Mouse (Mus musculus) brain, adult 2 months (tissue): Measurements from ENCODE around the gene Nup210.
"Not testable (repeated sequence)": the region's sequence is repeated elsewhere in the genome, so short reads cannot be mapped to it uniquely, and the experiment has no call there.

Experiments
- DNase-seq: peaks from one replicate; pipeline ENCODE4 v3.0.0; 2011; ENCODE audit warnings: low read depth, low spot score

Gene Nup210

DNA sequence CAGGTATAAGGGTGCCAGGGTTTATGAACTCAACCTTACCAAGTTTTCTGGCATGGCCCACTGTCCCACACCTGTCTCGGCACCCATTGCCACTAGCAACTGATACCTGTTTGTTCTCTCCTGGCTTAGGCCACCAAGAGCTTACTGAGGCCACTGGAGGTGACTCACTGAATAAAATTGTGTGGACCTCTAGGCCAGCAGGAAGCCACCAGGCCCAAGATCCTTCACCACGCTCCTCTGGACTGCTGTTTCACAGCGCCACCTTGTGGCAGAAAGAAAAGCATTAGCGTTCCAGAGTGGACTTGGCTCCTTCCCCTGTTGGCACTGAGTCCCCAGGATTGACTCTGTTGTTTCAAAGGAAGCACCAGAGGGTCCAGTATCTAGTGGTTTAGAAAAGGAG is 23.2 kb upstream of the Nup210 start:
- peak; percentile 91 for DNase-seq

DNA sequence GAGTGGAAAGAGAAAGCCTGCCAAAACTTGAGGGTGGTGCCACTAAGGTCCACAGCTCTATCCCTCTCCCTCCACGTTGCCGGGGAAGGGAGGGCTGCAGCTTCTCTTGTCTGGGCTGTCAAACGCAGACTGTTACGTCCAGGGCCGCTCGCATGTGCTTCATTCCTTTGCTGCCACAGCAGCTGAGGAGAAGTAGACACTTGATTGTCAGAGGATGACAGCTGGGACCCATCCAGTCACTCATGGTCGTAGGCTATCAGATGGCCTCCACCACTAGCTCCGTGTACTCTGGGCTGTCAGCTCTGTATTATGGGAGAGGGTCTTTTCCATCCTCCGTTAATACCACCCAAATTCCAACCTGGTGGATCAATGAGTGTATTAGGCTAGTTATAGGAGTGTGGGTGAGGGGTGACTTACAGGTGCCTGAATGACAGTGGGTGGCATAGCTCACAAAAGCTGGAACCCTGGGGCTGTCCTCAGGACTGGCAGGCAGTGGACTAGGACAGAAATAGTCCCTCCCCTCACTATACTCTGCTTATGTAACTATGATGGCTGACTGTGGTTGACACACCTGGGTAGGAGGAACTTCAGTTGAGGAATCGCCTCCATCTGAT is 20.8 kb upstream of the Nup210 start:
- DNase-seq: no peak

DNA sequence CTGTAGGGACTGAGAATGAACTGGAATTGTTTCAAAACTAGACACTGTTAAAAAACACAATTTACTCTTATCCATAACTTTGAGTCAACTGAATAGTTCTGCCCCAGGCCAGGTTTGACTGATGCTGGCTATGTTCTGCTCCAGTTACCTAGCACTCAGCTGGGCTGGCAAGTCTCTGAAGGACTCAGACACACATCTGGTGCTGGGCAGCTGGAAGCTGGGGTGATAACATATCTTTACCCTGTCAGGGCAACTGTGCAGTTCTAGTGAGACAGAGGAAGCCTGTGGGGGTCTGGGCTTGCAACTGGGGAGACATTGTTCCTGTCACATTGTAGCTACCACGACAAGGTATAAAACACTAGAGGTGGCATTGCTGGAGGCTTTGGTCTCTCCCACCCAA is 14.2 kb upstream of the Nup210 start:
- no peak for DNase-seq

DNA sequence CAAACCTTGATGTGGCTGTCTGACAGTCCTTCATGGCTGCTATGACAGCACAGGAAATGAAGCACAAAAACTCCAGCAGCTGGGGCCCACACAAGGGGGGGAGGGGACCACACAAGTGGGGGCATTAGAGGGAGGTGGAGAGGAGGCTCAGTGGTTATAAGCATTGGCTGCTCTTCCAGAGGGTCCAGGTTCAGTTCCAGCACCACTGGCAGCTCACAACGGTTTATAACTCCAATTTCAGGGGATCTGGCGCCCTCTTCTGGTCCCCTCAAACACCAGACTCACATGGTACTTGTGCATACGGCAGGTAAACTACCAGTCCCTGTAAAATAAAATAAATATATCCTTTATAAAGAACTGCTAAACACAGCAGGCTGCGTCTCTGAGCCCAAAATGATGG is 12.4 kb upstream of the Nup210 start:
- no peak for DNase-seq

DNA sequence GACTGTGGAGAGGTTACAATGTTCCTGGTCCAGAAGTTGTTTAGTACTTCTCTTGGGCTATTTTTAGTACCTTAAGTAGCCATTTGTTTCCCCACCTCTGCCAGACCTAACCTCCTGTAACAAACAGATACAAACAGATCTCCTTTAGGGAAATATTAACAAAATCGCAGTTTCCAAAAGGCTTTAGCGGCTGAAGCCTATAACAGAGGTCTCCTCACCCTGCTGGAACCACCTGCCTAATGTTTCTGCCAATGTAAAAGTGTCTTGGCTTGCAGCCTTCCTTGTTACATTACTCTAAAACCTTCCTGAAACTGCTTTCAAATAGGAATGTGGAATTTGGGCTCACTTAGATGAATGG is 8.6 kb upstream of the Nup210 start:
- no peak for DNase-seq

DNA sequence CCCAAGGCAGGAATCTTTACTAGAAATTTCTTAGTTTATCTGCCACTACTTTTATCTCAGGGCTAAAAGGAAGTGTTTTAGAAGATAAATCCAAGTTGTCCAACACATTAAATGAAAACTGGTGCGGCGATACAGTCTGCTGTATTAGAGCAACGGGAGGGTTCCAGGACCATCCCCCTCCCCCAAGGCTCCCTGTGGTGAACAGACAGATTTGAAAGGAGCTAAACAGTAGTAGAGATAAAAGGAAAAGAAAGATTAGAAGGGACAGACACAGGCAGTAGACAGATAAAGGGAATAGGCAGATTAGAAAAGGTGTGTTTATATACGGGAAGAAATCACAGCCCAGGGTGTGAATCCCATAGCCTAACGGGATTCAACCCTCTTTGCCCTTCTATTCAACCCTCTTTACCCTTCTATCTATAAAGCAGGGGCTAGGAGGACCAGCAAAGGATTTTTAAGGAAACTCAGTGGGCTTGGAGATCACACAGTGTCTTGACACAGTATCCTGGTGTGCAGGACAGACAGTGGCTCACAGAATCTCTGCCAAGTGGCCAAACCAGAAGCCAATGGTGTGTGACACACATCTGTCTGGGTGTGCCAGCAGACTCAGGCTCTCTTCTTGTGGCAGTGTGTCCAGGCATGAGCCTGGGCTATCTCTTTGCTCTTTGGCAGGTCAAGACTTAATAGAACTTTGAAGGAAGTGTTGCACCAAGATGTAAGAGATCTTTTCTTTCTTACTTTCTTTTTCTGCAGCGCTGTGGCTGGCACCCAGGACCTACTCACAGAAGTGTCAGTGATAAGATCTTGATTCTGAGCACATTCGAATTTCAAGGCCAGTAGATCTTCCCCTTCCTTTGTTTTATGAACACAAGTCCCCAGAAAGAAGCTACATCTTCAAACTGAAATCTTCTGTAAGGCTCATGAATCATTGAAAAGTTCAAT is 7.9 kb upstream of the Nup210 start:
- DNase-seq: no peak

DNA sequence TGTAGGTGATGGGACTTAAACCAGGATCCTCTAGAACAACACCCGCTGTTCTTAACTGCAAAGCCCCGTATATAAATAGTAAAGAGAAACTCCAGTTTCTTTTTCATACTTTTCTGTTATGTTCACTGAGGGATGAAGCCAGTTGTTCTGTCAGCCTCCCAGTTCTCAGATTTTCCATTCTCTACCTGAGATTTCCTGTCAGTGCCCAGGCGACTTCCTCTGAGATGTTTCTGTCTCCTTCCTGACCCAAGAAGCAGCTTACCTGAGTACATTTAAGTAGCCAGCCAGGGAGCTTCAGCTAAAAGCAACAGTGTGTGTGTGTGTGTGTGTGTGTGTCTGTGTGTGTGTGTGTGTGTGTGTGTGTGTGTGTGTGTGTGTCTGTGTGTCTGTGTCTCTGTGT is 6.8 kb upstream of the Nup210 start:
- DNase-seq: no peak

DNA sequence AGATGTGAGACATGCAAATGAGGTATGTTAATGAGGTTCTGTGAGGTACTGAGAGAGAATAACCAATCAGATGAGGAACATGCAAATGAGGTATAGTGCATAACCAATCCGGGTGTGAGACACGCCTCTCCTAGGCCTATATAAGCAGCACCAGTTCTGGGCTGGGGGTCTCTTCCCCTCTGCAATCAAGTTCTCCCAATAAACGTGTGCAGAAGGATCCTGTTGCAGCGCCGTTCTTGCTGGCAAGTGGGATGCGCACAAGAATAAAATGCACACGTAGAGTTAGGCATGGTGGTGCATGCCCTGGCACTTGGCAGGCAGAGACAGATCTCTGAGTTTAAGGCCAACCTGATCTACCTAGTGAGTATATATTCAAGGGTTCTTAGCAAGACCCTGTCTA is 4.5 kb upstream of the Nup210 start:
- DNase-seq: not testable (repeated sequence)

DNA sequence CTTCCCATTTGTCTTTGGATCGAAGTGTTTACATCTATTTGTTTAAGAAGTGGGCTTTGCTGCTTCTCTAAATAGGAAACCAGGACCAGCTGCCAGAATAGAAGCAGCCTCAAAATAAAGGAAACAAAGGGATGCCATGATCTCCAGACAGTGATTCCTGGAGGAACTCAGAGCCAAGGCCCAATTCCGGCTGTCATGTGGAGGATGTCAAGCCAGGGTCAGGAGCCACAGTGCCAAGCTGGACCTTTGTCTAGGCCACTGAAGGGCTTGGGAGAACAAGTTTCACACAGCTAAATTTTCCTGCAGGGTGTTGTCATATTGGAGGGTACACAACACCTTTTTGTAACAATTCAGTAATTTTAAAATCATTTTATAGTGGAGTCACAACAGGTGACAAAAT is 3.6 kb upstream of the Nup210 start:
- DNase-seq: no peak

DNA sequence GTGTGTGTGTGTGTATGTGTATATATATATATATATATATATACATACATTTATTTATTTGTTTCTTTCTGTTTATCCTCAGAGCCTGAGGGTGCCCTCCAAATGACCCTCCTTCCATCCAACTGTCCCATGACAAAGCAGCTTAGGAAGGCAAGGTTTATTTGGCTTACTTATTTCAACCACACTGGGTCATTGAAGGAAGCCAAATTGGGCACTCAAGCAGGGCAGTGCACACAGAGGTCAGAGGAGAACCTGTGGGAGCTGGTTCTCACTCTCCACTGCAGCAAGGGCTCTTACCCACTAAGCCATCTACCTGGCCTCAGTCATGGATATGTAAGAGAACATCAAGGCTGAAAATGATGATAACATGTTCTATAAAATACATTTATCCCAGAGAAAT is 1.9 kb upstream of the Nup210 start:
- no peak for DNase-seq

DNA sequence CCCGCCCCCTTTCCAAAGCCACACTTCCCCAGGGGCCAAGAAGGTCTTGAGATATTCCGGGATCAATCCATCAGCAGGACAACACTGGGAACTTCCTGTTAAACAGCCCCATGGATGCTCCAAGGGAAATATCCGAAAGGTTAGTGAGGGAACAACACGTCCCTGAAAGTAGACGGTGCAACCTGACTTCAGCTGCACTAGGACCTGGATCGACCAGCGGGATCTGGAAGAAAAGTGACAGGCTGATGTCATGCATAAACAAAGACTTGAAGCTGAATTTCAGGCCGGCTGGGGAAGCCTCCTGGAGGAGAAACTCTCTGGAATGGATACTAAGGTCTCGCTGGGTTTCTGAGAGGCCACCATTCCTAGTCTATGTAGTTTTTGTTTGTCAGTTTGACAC is 520 bp upstream of the Nup210 start:
- DNase-seq: peak; percentile 69

DNA sequence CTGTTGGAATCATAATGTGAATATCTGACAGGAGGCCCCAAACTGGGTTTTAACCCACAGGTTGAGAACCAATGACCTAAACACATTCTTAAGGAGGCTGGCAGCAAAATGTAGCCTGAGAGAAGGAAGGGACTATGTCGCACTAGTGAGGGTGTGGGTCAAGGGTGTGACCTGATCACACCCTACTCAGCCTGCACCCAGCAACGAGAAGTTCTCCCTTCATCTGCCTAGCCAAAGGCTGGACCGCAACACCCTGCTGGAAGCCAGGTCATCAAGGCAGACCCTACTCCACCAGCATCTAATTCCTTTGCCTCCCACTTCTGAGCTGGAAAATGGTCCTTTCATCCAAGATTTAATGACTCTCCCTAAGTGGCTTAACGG is 776 bp downstream of the Nup210 start:
- no peak for DNase-seq

DNA sequence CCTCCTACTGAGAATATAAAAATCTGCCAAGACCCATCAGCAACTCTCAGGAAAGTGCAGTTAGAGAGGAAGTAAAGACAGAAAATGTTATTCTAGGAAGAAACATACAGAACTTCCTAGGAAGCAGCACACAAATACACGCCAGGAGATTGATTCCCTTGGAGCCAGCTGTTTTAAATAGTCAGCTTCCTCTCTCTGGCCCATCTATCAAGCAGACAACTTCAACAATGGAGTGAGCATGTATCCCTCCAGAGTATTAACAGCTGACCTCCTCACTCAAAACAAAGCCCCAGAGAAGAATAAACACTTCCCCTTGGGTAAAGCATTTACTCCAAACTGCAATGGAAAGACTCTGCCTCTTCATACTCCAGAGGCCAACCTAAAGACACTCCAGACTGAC is 1.5 kb downstream of the Nup210 start:
- no peak for DNase-seq

DNA sequence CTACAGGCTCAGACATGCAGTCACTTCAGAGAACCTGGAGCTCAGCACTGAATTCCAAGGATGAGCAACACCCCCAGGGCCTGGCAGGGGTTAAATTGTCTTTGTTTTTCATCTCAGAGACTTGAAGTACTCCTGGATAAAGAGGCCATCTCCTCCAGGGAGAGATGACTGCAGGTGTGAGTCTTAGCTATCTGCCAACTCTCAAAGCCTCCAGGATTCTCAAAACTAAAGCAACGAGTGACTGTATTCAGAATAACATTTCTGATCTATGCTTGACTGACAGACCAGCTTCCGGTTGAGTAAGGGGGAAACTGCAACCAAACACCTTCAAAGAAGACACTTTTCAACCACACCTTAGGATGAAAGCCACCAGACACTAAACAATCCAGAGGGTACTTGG is 1.9 kb downstream of the Nup210 start:
- no peak for DNase-seq

DNA sequence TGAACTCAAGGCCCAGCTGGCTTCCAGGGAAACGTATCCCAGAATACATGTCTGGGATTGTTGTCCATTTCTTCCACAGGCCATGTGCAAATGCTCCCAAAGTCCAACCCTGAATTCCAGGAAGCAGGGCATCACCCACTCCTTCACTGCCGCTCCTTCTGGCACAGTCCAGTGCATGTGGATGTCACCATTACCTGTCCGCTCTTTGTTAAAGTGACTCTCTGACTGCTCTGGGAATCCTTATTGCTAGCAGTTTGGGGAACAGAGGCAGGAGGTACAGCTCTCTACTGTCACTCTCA is 4.7 kb downstream of the Nup210 start:
- no peak for DNase-seq

DNA sequence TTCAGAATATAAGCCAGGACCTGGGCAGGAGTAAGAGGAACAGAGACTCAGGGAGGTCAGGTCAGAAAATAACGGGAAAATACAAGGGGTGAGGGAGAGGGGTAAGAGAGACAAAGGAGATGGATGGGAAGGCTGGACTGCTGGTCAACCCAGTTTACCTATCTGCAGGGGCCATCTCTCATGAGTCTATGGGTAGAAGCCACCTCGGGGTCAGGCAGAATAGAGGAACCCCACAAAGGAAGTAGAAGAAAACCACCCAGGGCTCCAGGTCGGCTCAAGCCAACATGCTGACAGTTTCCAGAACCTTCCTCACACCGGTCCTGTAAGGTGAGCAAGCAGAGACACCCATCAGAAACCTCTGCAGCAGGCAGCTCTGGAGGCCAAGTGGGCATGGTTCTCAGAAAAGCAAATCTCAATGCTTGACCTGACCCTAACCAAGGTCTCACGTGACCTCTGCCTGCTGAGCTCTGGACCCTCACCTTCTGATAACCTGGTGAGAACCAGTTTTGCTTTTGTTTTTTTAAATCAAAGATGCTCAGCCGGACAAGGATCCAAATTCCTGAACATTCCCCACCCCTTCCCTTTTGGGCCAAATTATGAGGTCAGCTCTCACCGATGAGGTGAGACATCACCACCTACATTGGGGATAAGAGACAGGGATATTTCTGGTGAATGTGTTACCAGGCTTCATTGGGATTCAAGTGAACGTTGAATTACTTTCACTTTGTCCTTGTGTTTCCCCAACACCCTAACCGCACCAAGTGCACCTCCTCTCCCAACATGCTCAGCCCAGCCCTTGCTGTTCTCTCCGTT is 5.3 kb downstream of the Nup210 start:
- DNase-seq: no peak

DNA sequence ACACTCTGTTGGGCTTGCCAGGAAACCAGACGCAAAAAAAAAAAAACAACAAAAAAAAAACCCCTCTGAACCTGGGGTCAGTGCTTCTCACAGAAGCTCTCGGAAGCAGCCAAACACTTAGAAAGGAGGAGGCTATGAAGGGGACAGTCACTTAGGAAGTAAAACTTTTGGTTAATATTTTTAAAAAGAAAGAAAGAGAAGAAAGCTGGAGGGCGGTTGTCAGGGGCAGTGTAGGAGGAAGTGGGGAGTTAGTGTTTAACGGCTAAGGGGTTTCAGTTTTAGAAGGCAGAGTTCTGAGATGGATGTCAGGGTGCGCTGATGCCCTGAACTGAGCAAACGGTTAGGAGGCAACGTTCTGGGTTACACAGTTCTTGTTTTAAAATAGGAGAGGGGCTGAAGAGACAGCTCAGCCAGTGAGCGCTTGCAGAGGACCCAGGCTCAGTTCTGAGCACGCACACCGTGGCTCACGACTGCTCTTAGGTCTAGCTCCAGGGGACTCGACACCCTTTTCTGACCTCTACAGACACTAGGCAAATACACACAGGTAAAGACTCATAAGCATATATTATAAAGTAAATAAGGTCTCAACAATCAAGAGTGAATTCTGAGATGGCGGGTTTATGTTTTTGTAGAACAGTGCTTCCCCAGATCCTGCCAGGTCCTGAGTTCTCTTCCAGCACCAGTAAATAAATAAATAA is 6.2 kb downstream of the Nup210 start:
- no peak for DNase-seq

DNA sequence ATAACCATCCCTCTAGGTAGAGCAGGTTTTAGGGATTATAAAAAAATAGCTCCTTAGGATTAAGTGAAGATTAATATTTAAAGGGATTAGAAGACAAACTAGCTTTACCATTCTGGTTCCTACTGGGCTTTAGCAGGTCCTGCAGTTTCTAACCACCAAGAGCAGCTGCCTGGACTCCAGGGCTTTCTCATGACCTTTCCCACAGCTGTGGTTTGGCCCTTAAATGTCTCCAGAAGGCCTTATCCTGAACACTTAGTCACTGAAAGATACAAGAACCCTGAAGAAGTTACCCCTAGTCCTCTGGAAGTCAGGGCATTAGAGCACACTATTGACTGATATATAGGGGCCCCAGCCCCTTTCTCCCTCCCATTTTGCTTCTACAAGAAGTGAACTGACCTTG is 7.1 kb downstream of the Nup210 start:
- no peak for DNase-seq

DNA sequence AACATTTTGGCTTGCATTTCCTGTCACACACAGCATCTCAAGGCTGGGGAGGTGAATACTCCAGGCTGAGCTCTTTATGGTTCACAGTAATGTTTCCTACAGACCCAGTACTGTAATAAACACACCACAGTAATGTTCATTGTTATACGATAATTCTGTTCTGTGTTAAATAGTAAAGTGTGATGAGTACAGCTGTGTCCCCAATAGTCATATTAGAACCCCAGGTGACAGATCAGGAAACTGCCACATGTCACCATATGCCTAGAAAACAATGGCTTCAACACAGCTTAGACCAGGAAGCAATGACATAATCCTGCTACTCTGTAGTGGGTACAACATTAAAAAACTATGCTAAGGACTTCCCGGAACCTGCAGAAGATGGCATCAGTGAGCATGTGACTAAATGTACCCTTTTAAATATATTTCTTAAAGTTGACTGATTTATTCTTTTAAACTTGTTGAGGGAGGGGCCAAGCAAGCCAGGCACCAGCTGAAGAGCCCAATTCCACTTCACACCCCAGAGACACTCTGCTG is 7.6 kb downstream of the Nup210 start:
- DNase-seq: no peak

DNA sequence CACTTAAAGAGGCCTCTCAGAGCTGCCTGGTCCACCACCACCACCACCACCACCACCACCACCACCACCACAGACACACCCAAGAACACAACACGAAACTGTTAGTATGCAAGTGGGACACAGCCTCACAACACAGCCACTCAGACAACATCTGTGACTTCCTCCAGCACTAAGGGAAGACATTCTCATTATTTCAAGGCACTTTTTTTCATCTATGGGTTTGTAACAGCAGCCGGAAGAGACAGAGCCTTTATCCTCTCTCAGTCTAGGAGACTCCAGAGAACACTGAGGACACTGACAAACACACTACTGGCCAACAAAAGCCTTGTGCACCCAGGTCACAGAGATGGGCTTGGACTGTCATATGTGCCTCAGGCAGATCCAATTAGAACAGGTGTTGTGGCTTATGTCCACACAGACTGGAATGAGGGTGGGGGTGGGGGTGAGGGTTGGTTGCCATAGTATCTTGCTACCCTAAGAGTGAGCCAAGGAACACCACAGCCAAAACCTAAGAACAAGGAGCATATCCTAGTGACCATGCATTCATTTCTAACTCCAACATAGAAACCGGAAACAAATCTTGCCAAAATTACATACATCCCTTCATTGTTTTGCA is 8.2 kb downstream of the Nup210 start:
- DNase-seq: peak; percentile 43

DNA sequence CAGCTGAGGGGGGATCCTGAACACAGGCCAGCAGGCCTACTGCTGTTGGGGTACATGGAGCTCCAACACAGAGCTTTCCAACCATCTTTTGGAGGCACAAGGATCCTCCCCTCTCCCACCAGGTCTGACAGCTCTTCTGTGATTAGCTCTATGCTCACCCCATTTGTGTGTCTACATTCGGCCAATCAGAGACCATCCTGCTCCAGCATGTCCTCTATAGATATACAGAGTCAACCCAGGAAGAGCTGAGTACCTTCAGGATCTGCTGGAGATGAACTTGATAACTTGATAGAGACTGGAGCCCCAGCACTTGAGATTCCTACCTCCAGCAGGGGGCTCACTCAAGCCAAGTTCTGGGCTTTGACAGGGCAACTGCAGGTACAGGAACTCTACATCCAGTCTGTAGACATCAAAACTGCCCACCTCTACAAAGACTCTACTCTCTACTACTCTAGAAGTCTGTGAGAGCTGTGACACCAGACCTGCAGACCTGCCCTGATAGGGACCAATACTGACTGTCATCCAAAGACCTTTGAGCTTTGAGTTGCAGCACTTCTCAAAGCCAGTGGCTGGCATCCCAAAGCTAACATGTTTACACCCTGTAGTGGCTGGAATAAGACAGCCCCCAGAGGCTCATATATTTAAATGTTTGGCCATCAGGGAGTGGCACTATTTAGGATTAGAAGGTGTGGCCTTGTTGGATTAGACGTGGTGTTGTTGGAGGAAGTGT is 11.1 kb downstream of the Nup210 start:
- peak; percentile 24 for DNase-seq
